Mouse (Mus musculus) liver, adult 2 months (tissue): ENCODE measurements at regions not wholly inside any gene's neighbourhood (a gene's known extent, or its start where the extent isn't known, plus 50 kb on each side); places are given as distances from the start of the nearest gene placed in this dataset.

Experiments
- DNase-seq: peaks from one replicate; pipeline ENCODE4 v3.0.0-alpha.2; 2011; ENCODE audit warnings: low read depth, low spot score; ENCODE audit errors: extremely low read depth
- H3K27ac ChIP-seq: fragments of 200-500 bp; replicated peaks from 2 replicates; pipeline ENCODE4 v1.5.1; 2012; ENCODE audit warnings: low read depth, mild to moderate bottlenecking, control low read depth, inconsistent platforms, low read length; ENCODE audit not compliant: insufficient read depth
- H3K27me3 ChIP-seq: fragments of 200-500 bp; 2 replicates; pipeline ENCODE4 v1.6.1; 2012; ENCODE audit warnings: mild to moderate bottlenecking, moderate library complexity, low read length, inconsistent platforms; ENCODE audit not compliant: control insufficient read depth, insufficient read depth
- H3K36me3 ChIP-seq: fragments of 200-500 bp; 2 replicates; pipeline ENCODE4 v1.6.1; 2012; ENCODE audit warnings: low read length, inconsistent platforms; ENCODE audit not compliant: control insufficient read depth, insufficient read depth
- H3K4me1 ChIP-seq: fragments of 200-500 bp; 2 replicates; pipeline ENCODE4 v1.6.1; 2011; ENCODE audit warnings: low read length; ENCODE audit not compliant: control insufficient read depth, insufficient read depth
- H3K4me3 ChIP-seq: fragments of 200-500 bp; 2 replicates; pipeline ENCODE4 v1.5.1; 2011; ENCODE audit warnings: low read depth, mild to moderate bottlenecking, control low read depth, low read length, moderate library complexity; ENCODE audit not compliant: insufficient read depth
- H3K79me2 ChIP-seq: fragments of 200-500 bp; 2 replicates; pipeline ENCODE4 v1.6.1; 2012; ENCODE audit warnings: inconsistent platforms, mild to moderate bottlenecking, low read length, moderate library complexity; ENCODE audit not compliant: control insufficient read depth, insufficient read depth
- H3K9ac ChIP-seq: fragments of 200-500 bp; 2 replicates; pipeline ENCODE4 v1.6.1; 2012; ENCODE audit warnings: low read depth, mild to moderate bottlenecking, control low read depth, inconsistent platforms, low read length
- CTCF ChIP-seq: fragments of 200-500 bp; IDR thresholded peaks from 2 replicates; pipeline ENCODE4 v1.5.1; 2011; ENCODE audit warnings: low read depth, low read length, control low read depth
- POLR2A ChIP-seq: fragments of 200-500 bp; IDR thresholded peaks from 2 replicates; pipeline ENCODE4 v1.6.1; 2011; ENCODE audit warnings: low read length, control low read depth; ENCODE audit not compliant: insufficient read depth; ENCODE audit errors: extremely low read depth
- WGBS: fragments of 180-500 bp; shearing (Covaris S2); methylation state at CpG from one replicate; pipeline ENCODE4 v1.1.7; 2018; 5-methylcytosine and 5-hydroxymethylcytosine counted together

DNA sequence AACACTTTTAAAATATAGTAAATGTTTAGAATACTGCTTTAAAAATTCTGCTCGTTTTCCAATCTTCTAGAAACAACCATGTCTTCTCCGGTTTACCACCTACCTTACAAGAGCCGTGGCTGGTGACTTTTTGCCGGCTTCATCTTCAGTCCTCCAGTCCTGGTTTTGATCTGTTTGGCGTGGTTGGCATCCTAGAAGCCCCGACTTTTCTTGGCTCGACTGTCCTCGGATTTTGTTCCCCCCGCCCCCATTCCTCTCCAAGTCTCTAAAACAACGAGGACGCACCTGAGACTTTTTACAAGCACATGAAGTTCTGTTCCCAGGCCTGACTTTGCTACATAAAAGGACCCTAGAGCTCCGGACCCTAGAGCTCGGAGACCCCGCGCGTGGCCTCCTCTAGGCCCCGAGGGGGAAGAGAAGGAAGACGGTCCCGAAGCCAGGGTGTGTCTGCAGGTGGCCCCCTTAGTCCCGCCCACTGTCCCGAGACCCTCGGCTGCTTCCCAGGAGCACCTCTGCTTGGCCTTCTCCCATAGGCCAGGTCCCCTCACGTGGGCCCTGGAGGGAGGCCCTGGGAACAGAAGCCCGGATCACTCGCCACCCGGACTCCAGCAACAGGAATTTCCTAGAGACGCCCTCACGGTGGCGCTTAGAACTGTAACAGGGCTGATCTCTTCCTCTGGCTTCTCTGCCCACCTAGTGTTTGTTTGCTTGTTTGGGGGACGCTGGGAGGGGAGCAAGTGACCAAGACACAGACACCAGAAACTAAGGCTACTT, 205.8 kb upstream of the Stk26 start:
- peak overlapping the region; percentile 76 for H3K27ac ChIP-seq
- DNase-seq, result peak; percentile 80
- H3K27me3 ChIP-seq, result no peaks in the 10 kb centered on the region
- H3K4me3 ChIP-seq, result peak overlapping the region; percentile 72
- TF ChIP-seq POLR2A, result 0 out of 2 replicates have a peak, but pooled peaks have one; percentile 22
- TF ChIP-seq CTCF, result peak; percentile 27; the same call in 1 of the 2 replicates
- H3K79me2 ChIP-seq, result 0 out of 2 replicates have a peak, but pooled peaks cover 3% of the 10 kb centered on the region
- peaks cover 2% of the 10 kb centered on the region; the same call in 1 of the 2 replicates for H3K36me3 ChIP-seq
- H3K4me1 ChIP-seq, result no peaks in the 10 kb centered on the region
- 0% methylated on average over 30 of the region's 30 CpGs for WGBS
- H3K9ac ChIP-seq, result peak overlapping the region; percentile 66

DNA sequence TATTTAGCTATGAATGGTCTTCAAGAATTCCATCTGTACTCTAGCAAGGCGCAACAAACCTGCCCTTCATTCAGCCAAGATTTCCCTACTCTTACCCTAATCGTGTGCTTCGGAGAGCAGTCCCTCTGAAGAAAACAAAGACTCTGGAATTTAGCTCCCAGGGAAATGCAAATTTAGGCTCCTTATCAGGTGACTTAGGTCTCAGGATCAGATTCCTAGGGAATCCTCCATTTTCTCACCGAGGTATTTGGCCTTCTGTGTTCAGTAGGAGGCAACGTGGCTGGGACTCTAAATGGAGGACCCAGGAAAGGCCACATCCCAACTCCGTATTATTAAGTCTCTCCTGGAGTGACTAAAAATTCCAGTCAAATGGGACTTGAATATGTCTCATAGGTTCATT, 204.2 kb upstream of the Olfr1324 start:
- no peak overlapping the region for H3K27ac ChIP-seq
- WGBS, result 73% methylated on average over 6 of the region's 6 CpGs
- 0 out of 2 replicates have a peak, but pooled peaks cover 3% of the 10 kb centered on the region for H3K79me2 ChIP-seq
- no peaks in the 10 kb centered on the region for H3K4me1 ChIP-seq
- H3K4me3 ChIP-seq, result no peak overlapping the region
- DNase-seq, result no peak
- H3K36me3 ChIP-seq, result peaks cover 2% of the 10 kb centered on the region; the same call in 1 of the 2 replicates
- H3K27me3 ChIP-seq, result no peaks in the 10 kb centered on the region
- no peak overlapping the region for H3K9ac ChIP-seq
- no peak for TF ChIP-seq CTCF
- no peak for TF ChIP-seq POLR2A

DNA sequence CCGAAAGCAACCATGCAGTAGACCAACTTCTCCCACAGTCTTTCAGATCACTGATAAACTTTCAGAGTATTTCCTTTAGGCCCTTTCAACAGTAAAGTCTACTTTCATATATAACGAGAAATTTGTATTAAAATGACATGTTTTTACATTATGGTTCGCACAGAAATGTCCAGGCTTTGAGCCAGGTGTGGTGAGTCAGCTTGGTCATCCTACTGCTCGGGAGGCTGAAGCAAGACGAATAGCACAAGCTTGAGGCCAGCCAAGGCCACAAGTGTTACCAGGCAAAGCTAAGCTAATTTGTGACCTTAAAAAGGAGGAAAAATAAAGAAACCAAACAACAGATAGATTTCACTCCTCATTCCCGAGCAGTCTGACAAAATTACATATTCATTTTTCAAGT, 197.0 kb upstream of the Olfr1324 start:
- no peak for DNase-seq
- WGBS, result 92% methylated on average over 6 of the region's 6 CpGs

DNA sequence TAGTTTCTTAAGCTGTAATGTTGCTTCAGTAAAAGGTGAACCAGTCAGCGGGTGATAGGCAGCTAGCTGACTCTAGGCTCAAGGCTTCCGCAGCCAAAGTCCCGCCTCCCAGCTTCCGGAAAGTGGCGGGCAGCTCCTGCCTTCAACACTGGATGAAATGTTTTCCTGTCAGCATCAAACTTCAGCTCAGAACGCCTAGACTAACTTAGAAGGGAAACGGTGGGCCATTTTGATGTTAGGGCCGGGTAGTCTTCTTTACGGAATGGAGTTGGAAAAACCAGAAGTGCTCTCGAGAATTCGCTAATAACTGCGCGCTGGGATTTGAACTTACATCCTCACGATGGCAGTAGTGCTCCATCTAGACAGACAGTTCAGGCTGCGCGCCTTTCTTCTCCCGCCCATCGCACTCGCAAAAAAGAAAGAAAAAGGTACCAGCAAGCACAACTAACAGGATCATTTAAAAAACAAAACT, 194.7 kb upstream of the Olfr1324 start:
- no peak for TF ChIP-seq POLR2A
- WGBS, result 92% methylated on average over 19 of the region's 19 CpGs
- no peak overlapping the region for H3K9ac ChIP-seq
- H3K4me1 ChIP-seq, result no peaks in the 10 kb centered on the region
- no peaks in the 10 kb centered on the region for H3K27me3 ChIP-seq
- peaks cover 4% of the 10 kb centered on the region; the same call in 1 of the 2 replicates for H3K36me3 ChIP-seq
- no peak for DNase-seq
- no peak overlapping the region for H3K27ac ChIP-seq
- H3K4me3 ChIP-seq, result no peak overlapping the region
- no peaks in the 10 kb centered on the region for H3K79me2 ChIP-seq

More for the DNA sequence above, 197.0 kb upstream of the Olfr1324 start:
- Histone ChIP-seq H3K4me1 (no peaks in the 10 kb centered on the region), H3K79me2 (no peaks in the 10 kb centered on the region), H3K27me3 (no peaks in the 10 kb centered on the region), H3K4me3 (no peak overlapping the region), H3K9ac (no peak overlapping the region), H3K36me3 (peaks cover 5% of the 10 kb centered on the region; the same call in 1 of the 2 replicates), H3K27ac (no peak overlapping the region)
- TF ChIP-seq POLR2A (no peak), CTCF (no peak)

- peaks cover 4% of the 10 kb centered on the region; the same call in 1 of the 2 replicates for H3K36me3 ChIP-seq
- no peak overlapping the region for H3K4me3 ChIP-seq
- TF ChIP-seq CTCF (no peak), POLR2A (no peak)
- 91% methylated on average over 8 of the region's 8 CpGs for WGBS
- H3K79me2 ChIP-seq, result no peaks in the 10 kb centered on the region
- no peaks in the 10 kb centered on the region for H3K27me3 ChIP-seq
- no peak overlapping the region for H3K9ac ChIP-seq
- H3K27ac ChIP-seq, result no peak overlapping the region
- H3K4me1 ChIP-seq, result no peaks in the 10 kb centered on the region
- DNase-seq, result no peak
Measured at GRCm38 (mm10) chrX:50620909-50621308, 192.6 kb upstream of the Olfr1324 start.

DNA sequence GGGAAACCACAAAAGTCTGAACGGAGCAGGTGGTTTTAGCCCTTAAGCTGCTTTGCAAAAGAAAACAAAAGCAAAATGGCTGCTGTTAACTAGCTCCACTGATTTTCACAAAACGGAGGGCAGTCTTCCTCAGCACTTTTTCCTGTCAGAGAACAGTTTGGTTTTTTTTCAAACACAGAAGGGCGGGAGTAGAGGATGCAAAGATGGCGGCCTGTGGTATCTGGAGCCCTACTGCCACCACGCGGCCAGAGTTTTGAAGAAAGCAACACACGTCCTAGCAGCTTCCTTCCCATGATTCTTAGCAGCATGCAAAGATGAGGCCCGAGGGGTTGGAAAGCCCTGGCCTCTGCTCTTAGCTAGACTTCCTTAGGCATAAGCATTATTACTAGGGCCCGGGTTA, 191.6 kb upstream of the Olfr1324 start:
- WGBS, result 86% methylated on average over 9 of the region's 9 CpGs
- H3K9ac ChIP-seq, result no peak overlapping the region
- H3K4me1 ChIP-seq, result no peaks in the 10 kb centered on the region
- no peaks in the 10 kb centered on the region for H3K27me3 ChIP-seq
- H3K4me3 ChIP-seq, result no peak overlapping the region
- H3K79me2 ChIP-seq, result no peaks in the 10 kb centered on the region
- peaks cover 4% of the 10 kb centered on the region; the same call in 1 of the 2 replicates for H3K36me3 ChIP-seq
- DNase-seq, result no peak
- no peak overlapping the region for H3K27ac ChIP-seq
- TF ChIP-seq POLR2A, result no peak
- TF ChIP-seq CTCF, result peak; percentile 38; the same call in 1 of the 2 replicates
